ENCODE assay signal across 27 mouse cellular contexts in genomic region chr4:104547091-104547490, GRCm38 (mm10).
"Had no signal": no experiment of that assay in that cellular context is flagged by ENCODE, and none has a peak within 500 bp of the region (broad histone marks: within the 10 kb centered on the region; RNA-seq: fewer than 3 reads in every experiment).

No protein-coding gene starts in this region.

- H3K4me3 ChIP-seq: gastrocnemius, adult 2 months; heart, adult 2 months; heart, embryonic 13.5 days; heart, embryonic 15.5 days; hindbrain, embryonic 10.5 days; hindbrain, embryonic 12.5 days; hindbrain, embryonic 15.5 days; kidney, embryonic 15.5 days; left cerebral cortex, adult 2 months; limb, embryonic 13.5 days; limb, embryonic 15.5 days; liver, embryonic 13.5 days; liver, embryonic 15.5 days had no signal

- H3K9me3 ChIP-seq: heart, embryonic 13.5 days; heart, embryonic 15.5 days; hindbrain, embryonic 10.5 days; hindbrain, embryonic 12.5 days; hindbrain, embryonic 15.5 days; kidney, embryonic 15.5 days; limb, embryonic 13.5 days; limb, embryonic 15.5 days; liver, embryonic 13.5 days; liver, embryonic 15.5 days had no signal

- H3K4me2 ChIP-seq: heart, embryonic 11.5 days; heart, embryonic 13.5 days; heart, embryonic 15.5 days; hindbrain, embryonic 12.5 days; hindbrain, embryonic 15.5 days; kidney, embryonic 15.5 days; limb, embryonic 13.5 days; limb, embryonic 15.5 days; liver, embryonic 13.5 days; liver, embryonic 15.5 days had no signal

- ATAC-seq: hindbrain, postnatal 0 days; intestine, embryonic 16.5 days; liver, postnatal 0 days had no signal

- H3K36me3 ChIP-seq: heart, embryonic 13.5 days; heart, embryonic 15.5 days; hindbrain, embryonic 10.5 days; hindbrain, embryonic 12.5 days; hindbrain, embryonic 15.5 days; kidney, embryonic 15.5 days; limb, embryonic 13.5 days; limb, embryonic 15.5 days; liver, embryonic 13.5 days; liver, embryonic 15.5 days had no signal

- H3K4me1 ChIP-seq: heart, embryonic 13.5 days; heart, embryonic 15.5 days; hindbrain, embryonic 10.5 days; hindbrain, embryonic 12.5 days; limb, embryonic 15.5 days; liver, embryonic 13.5 days; liver, embryonic 15.5 days had no signal

- H3K9ac ChIP-seq: heart, embryonic 13.5 days; heart, embryonic 15.5 days; hindbrain, embryonic 12.5 days; hindbrain, embryonic 15.5 days; kidney, embryonic 15.5 days; limb, embryonic 13.5 days; limb, embryonic 15.5 days; liver, embryonic 13.5 days; liver, embryonic 15.5 days; liver, postnatal 0 days had no signal

- DNase-seq: gastrocnemius, adult 2 months; gastrocnemius, postnatal 10 days; gastrocnemius, postnatal 25 days; heart, adult 2 months; heart, postnatal 4 days; kidney, adult 11 months; kidney, adult 2 months; kidney, adult 9 months; kidney, postnatal 14 days; kidney, postnatal 36 days; layer of hippocampus, postnatal 36 days; liver, embryonic 13.5 days; liver, postnatal 0 days had no signal

- H3K27ac ChIP-seq: gastrocnemius, adult 2 months; heart, adult 2 months; heart, embryonic 13.5 days; heart, embryonic 15.5 days; hindbrain, embryonic 10.5 days; hindbrain, embryonic 12.5 days; hindbrain, embryonic 15.5 days; hindbrain, postnatal 0 days; kidney, embryonic 15.5 days; kidney, postnatal 0 days; left cerebral cortex, adult 2 months; limb, embryonic 13.5 days; limb, embryonic 15.5 days; liver, embryonic 13.5 days; liver, embryonic 15.5 days had no signal

- H3K27me3 ChIP-seq: heart, embryonic 13.5 days; heart, embryonic 15.5 days; hindbrain, embryonic 12.5 days; hindbrain, embryonic 15.5 days; kidney, embryonic 15.5 days; limb, embryonic 15.5 days; liver, embryonic 13.5 days; liver, embryonic 15.5 days had no signal
